Mouse (Mus musculus): Measurements from ENCODE around the gene Nfe2. TPM values are rescaled to one million over a fixed set of nuclear protein-coding genes. Genes with fewer than 3 reads are reported as not detected.
"Not testable (repeated sequence)": the region's sequence is repeated elsewhere in the genome, so short reads cannot be mapped to it uniquely, and the experiment has no call there.

The Nfe2 gene
- polyA plus RNA-seq, 1 experiment from 2014 or later, result 3.4 TPM

DNA sequence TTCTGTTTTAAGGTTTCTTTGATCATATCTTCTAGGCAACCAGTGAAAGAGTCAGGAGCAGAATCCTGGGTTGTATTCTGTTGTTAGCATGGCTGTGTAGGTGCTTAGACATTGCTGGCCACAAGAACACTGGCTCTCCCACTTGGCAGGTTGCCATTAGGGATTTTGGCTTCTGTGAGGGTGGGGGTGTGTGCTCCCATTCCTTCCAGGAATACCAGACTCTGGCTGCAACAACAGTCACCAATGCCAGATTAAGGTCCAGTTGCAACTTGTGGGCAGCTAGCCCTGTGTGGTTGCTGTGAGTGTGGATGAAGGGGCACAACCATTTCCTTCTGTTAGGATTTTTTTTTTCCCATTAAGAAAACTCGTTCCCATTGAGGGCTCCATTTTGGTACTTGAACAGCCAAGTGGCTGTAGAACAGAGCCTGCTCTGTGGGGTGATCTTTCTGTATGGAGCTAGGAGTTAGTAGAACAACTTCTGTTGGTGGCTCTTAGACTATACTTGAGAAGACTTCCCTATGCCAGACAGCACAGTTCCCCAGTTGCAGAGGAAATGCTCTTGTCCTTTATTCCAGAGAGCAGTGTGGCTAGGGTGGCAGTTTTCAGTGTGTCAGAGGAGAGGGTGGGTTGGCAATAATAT, 27.7 kb upstream of the Nfe2 start:
- WGBS, result 53% methylated on average over 1 of the region's 1 CpGs
- Histone ChIP-seq H3K4me2 (no peak overlapping the region), H3K27ac (peak overlapping the region; percentile 73), H3K27me3 (no peaks in the 10 kb centered on the region), H3K9ac (no peak overlapping the region), H3K4me3 (replicated peaks) (no peak overlapping the region), H3K36me3 (replicated peaks) (peaks cover 19% of the 10 kb centered on the region), H3K4me1 (peaks cover 22% of the 10 kb centered on the region), H3K9me3 (no peaks in the 10 kb centered on the region)
- ATAC-seq (ENCODE audit: low FRiP score), result peak; percentile 23; the same call in 1 of the 2 replicates

DNA sequence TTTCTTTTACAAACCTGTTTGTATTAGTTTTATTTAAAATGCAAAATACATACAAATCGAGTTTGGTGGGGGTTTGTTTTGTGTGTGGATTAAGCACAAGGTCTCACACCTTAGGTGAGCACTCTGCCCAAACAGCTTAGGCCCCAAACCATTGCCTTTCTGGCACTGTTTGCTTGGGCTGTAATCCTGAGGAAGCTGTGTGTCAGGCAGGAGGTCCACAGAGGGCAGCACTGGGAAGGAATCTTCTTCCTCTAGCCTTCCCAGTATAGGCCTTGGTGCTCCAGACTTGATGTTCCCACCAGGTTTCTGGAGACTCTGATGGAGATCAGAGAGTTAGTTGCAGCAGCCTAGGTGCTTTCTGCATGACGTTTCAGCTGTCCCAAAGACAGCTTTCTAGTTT, 26.4 kb upstream of the Nfe2 start:
- WGBS, result 48% methylated on average over 2 of the region's 2 CpGs
- Histone ChIP-seq H3K27ac (peak overlapping the region; percentile 59; the same call in 1 of the 2 replicates), H3K4me1 (peaks cover 22% of the 10 kb centered on the region), H3K36me3 (replicated peaks) (0 out of 2 replicates have a peak, but pooled peaks cover 9% of the 10 kb centered on the region), H3K9ac (0 out of 2 replicates have a peak overlapping the region, but pooled peaks have one; percentile 21), H3K27me3 (no peaks in the 10 kb centered on the region), H3K4me3 (replicated peaks) (no peak overlapping the region), H3K9me3 (no peaks in the 10 kb centered on the region), H3K4me2 (no peak overlapping the region)
- no peak for ATAC-seq (ENCODE audit: low FRiP score)

DNA sequence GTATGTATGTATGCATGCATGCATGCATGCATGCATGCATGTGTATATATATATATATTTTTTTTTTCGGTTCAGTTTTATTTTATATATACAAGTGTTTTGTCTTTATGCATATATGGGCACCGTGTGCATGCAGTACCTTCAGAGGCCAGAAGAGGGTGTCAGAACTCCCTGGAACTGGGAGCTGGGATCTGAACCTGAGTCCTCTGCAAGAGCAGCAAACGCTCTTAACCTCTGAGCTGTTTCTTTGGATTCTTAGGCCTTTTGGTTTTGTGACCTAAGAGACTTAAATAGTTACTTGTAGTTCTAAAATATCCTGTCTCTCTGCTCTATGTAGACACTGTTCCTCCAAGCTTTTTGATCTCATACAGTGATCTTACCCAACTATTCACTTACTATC, 25.9 kb upstream of the Nfe2 start:
- no peaks in the 10 kb centered on the region for H3K27me3 ChIP-seq

DNA sequence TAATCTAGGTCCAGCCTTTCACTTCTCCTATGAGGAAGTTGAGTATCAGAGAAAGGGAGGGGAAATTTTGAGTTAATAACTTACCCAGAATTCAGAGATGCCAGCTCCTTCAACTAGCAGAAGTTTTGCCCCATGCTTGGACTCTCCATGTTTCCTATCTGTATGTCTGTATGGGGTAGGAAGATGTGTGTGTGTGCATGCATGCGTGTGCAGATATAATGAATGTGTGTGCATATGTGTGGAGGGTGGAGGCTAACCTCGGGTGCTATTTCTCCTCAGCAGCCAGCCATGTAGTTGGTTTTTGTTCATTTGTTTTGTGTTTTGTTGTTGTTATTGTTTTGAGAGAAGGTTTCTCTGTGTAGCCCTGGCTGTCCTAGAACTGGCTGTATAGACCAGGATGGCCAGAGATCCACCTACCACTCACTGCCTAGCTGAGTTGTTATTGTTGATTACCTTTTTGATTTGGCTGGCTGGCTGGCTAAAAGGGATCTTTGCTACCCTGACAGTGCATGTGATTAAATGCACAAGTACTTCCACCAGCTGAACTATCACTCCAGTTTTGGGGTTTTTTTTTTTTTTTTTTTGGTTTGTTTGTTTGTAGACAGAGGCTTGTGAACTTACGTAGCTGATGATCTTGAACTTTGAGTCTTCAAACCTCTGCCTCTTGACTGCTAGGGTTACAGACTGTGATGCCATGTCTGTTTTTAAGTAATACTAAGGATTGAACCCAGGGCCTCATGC, 23.4 kb upstream of the Nfe2 start:
- no peak overlapping the region for H3K4me3 ChIP-seq (replicated peaks)
- H3K36me3 ChIP-seq (replicated peaks), result 0 out of 2 replicates have a peak, but pooled peaks cover 9% of the 10 kb centered on the region
- H3K4me1 ChIP-seq, result peaks cover 22% of the 10 kb centered on the region
- 92% methylated on average over 3 of the region's 3 CpGs for WGBS
- no peak overlapping the region for H3K27ac ChIP-seq
- no peak for ATAC-seq (ENCODE audit: low FRiP score)
- H3K9me3 ChIP-seq, result no peaks in the 10 kb centered on the region
- no peak overlapping the region for H3K4me2 ChIP-seq
- H3K9ac ChIP-seq, result no peak overlapping the region
- no peaks in the 10 kb centered on the region for H3K27me3 ChIP-seq

More for the DNA sequence above, 25.9 kb upstream of the Nfe2 start:
- H3K9ac ChIP-seq, result no peak overlapping the region
- peaks cover 22% of the 10 kb centered on the region for H3K4me1 ChIP-seq
- no peak overlapping the region for H3K4me2 ChIP-seq
- H3K36me3 ChIP-seq (replicated peaks), result 0 out of 2 replicates have a peak, but pooled peaks cover 9% of the 10 kb centered on the region
- WGBS, result 44% methylated on average over 3 of the region's 3 CpGs
- no peak overlapping the region for H3K4me3 ChIP-seq (replicated peaks)
- H3K9me3 ChIP-seq, result no peaks in the 10 kb centered on the region
- no peak for ATAC-seq (ENCODE audit: low FRiP score)
- no peak overlapping the region for H3K27ac ChIP-seq

DNA sequence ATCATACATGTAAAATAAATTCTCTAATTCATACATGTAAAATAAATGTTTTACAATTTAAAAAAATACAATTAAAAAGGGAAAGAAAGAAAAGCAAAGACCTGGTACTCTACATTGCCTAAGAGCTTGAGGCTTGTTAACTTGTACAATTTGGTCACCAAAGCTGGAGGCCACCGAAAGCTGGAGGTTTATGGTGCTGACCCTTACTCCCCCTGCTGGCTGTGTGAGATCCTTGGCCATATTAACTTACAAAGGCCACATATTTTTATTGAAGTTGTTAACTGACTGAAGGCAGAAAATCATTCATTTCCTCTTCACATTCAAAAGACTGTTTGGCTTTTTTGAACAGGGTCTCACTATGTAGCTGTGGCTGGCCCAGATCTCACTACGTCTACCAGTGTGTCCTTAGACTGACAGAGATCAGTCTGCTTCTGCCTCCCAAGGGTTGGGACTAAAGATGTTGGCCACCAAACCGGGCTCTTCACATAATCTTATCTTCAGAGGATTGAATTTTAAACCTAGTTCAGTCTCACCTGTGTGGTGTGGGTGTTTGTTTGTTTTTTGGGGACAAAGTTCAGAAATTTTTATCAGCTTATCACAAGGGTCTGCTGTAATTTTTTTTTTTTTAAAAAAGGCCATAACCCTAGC, 22.7 kb upstream of the Nfe2 start:
- no peak overlapping the region for H3K4me3 ChIP-seq (replicated peaks)
- no peaks in the 10 kb centered on the region for H3K27me3 ChIP-seq
- H3K4me1 ChIP-seq, result peaks cover 19% of the 10 kb centered on the region
- no peaks in the 10 kb centered on the region for H3K9me3 ChIP-seq
- no peak for ATAC-seq (ENCODE audit: low FRiP score)
- 75% methylated on average over 3 of the region's 3 CpGs for WGBS
- H3K4me2 ChIP-seq, result no peak overlapping the region
- no peak overlapping the region for H3K9ac ChIP-seq
- no peak overlapping the region for H3K27ac ChIP-seq
- H3K36me3 ChIP-seq (replicated peaks), result 0 out of 2 replicates have a peak, but pooled peaks cover 9% of the 10 kb centered on the region

DNA sequence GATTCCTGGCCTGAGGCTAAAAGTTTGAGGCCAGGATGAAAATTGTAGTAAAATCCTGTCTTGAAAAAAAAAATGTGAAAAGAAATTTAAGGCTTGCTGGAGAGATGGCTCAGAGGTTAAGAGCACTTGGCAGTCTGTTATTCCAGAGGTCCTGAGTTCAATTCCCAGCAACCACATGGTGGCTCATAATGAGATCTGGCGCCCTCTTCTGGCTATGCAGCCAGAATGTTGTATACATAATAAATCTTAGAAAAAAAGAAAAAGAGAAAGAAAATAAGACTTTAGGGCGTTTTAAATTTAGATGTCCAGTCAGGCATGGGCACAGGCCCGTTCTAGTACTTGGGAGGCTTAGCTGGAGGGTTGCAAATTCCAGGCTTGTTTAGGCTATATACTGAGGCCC, 21.5 kb upstream of the Nfe2 start:
- no peak overlapping the region for H3K27ac ChIP-seq
- 66% methylated on average over 3 of the region's 3 CpGs for WGBS
- peaks cover 7% of the 10 kb centered on the region for H3K4me1 ChIP-seq

DNA sequence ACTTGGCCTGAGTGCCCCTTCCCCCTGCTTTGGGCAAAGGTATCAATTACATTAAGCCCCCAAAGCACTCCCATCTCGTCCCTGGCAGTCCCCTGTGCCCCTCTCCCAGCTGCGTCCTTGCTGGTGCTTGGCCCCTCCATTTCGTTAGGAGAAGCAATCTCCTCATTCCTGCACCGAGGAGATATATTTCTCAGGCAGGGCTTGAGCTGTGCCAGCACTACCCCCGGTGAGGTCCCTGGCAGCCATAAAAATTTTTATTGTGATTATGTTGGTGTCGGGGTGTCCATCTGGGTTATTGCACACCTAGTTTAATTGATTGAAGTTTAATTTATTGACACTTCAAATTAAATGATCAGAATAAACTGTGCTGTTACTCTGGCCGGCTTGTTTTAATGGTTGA, 19.7 kb upstream of the Nfe2 start:
- ATAC-seq (ENCODE audit: low FRiP score), result no peak
- WGBS, result 78% methylated on average over 7 of the region's 7 CpGs

More for the DNA sequence above, 21.5 kb upstream of the Nfe2 start:
- Histone ChIP-seq H3K9ac (no peak overlapping the region), H3K27me3 (no peaks in the 10 kb centered on the region), H3K4me3 (replicated peaks) (no peak overlapping the region), H3K36me3 (replicated peaks) (0 out of 2 replicates have a peak, but pooled peaks cover 9% of the 10 kb centered on the region), H3K4me2 (no peak overlapping the region), H3K9me3 (no peaks in the 10 kb centered on the region)
- ATAC-seq (ENCODE audit: low FRiP score), result no peak

DNA sequence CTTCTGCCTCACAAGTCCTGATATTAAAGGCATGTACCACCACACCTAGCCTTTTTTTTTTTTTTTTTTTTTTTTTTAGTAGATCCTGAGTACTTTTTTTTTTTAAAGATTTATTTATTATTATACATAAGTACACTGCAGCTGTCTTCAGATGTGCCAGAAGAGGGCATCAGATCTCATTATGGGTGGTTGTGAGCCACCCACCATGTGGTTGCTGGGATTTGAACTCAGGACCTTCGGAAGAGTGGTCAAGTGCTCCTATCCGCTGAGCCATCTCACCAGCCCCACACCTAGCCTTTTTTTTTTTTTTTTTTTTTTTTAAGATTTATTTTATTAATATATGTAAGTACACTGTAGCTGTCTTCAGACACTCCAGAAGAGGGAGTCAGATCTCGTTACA, 17.7 kb upstream of the Nfe2 start:
- not testable (repeated sequence) for H3K9me3 ChIP-seq; H3K27me3 ChIP-seq; ATAC-seq (ENCODE audit: low FRiP score); H3K27ac ChIP-seq; H3K9ac ChIP-seq; H3K4me3 ChIP-seq (replicated peaks); H3K36me3 ChIP-seq (replicated peaks); H3K4me2 ChIP-seq
- peaks cover 18% of the 10 kb centered on the region for H3K4me1 ChIP-seq
- 96% methylated on average over 3 of the region's 3 CpGs for WGBS

More for the DNA sequence above, 19.7 kb upstream of the Nfe2 start:
- no peak overlapping the region for H3K4me3 ChIP-seq (replicated peaks)
- H3K36me3 ChIP-seq (replicated peaks), result 0 out of 2 replicates have a peak, but pooled peaks cover 6% of the 10 kb centered on the region
- H3K27me3 ChIP-seq, result no peaks in the 10 kb centered on the region
- no peak overlapping the region for H3K27ac ChIP-seq
- no peak overlapping the region for H3K9ac ChIP-seq
- no peak overlapping the region for H3K4me2 ChIP-seq
- no peaks in the 10 kb centered on the region for H3K9me3 ChIP-seq
- H3K4me1 ChIP-seq, result peaks cover 18% of the 10 kb centered on the region

DNA sequence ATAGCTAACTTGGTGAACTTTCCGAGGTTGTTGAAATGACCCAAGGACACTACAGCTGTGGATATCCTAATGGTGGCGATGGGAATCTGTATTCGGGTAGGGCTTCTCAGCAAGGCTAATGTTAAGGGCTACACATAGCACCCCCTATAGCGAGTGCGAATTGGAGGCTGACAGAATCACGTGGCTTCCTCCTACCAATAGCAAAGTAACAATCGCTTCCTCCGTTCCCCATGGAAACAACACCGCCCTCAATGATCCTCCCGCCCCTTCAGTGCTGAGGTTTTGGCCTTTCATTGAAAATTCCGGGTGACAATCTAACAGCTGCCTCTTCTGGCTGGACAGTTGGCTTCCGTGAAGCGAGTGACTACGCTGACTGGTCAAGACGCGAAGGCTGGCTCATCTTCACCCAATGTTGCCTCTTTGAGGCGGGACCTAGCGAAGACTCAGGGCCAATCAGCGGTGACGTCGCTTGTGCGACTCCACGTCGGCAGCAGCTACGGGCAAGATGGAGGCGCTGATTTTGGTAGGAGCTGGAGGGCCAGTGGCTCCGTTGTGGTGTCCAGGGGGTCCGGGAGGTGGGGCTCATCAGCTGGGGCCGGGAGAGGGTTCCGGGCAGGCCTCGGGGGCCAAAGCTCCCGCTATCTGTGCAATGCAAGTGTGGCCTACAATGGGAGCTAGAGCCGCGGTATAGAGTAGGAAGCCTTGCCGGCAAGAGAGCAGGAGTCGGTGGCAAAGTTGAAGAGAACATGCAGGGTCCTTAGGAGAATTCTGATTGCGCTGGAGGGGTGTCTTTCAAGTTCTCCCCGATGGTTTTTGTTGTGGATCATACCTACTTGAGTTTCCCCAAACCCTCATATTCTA, 14.4 kb upstream of the Nfe2 start, which contains the start of gene Copz1:
Gene Copz1, plus strand, starts transcription at position 296 of the 861 bp plus-strand sequence.
- peak within 1 kb of the TSS; percentile 74 for H3K9ac ChIP-seq
- under 1% methylated on average over 38 of the region's 38 CpGs for WGBS
- H3K36me3 ChIP-seq (replicated peaks), result no peaks in the 10 kb centered on the region
- H3K27ac ChIP-seq, result peak within 1 kb of the TSS; percentile 60; the same call in 1 of the 2 replicates
- H3K9me3 ChIP-seq, result no peaks in the 10 kb centered on the region
- peak; percentile 99 for ATAC-seq (ENCODE audit: low FRiP score)
- H3K4me3 ChIP-seq (replicated peaks), result peak within 1 kb of the TSS; percentile 65
- H3K27me3 ChIP-seq, result no peaks in the 10 kb centered on the region
- peak within 1 kb of the TSS; percentile 60 for H3K4me2 ChIP-seq
- peaks cover 14% of the 10 kb centered on the region for H3K4me1 ChIP-seq

DNA sequence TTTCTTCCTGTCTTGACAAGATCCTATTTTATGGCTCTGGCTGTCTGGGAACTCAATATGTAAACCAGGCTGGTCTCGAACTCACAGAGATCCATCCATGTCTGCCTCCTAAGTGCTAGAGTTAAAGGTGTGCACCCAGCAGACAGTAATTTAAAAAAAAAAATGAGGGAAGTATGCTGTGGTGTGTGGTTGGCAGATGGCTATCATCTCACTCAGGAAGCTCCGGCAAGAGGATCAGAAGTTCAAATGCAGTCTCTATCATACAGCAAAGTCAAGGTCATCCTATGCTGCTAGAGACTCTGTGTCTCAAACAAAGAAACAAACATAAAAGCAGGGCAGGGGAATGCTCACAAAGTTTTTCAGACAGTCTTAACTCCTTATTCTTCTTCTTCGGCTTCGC, 10.7 kb upstream of the Nfe2 start:
- Histone ChIP-seq H3K27ac (no peak overlapping the region), H3K4me3 (replicated peaks) (no peak overlapping the region), H3K27me3 (no peaks in the 10 kb centered on the region), H3K9ac (no peak overlapping the region), H3K9me3 (no peaks in the 10 kb centered on the region), H3K36me3 (replicated peaks) (no peaks in the 10 kb centered on the region), H3K4me2 (no peak overlapping the region), H3K4me1 (peaks cover 6% of the 10 kb centered on the region)
- ATAC-seq (ENCODE audit: low FRiP score), result no peak
- WGBS, result 82% methylated on average over 4 of the region's 4 CpGs

DNA sequence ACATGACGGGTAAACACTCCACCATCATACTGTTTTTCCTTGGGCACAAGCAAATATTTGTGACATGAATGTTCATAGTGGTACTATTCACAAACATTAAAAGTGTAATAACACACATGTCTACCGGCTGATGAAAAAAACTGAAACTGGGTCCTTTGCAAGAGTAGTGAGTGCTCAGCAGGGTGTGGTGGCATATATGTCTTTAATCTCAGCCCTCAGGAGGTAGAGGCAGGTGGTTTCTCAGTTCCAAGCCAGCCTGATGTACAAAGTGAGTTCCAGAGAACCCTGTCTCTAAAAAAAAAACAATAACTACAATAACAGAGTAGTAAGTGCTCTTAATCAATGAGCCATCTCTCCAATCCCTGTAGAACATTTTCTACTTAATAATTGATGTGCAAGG, 6.6 kb upstream of the Nfe2 start:
- H3K4me2 ChIP-seq, result no peak overlapping the region
- no peak overlapping the region for H3K27ac ChIP-seq
- no peaks in the 10 kb centered on the region for H3K4me1 ChIP-seq
- no peak for ATAC-seq (ENCODE audit: low FRiP score)
- WGBS, result 91% methylated on average over 2 of the region's 2 CpGs
- H3K36me3 ChIP-seq (replicated peaks), result no peaks in the 10 kb centered on the region
- H3K9ac ChIP-seq, result no peak overlapping the region
- 0 out of 2 replicates have a peak, but pooled peaks cover 3% of the 10 kb centered on the region for H3K27me3 ChIP-seq
- H3K4me3 ChIP-seq (replicated peaks), result no peak overlapping the region
- H3K9me3 ChIP-seq, result no peaks in the 10 kb centered on the region
